Mouse (Mus musculus) inflammation-experienced regulatory T-cells, adult 6 months (primary cell): ENCODE results near the gene Ghr. TPM values are rescaled to one million over a fixed set of nuclear protein-coding genes. Genes with fewer than 3 reads are reported as not detected.
A peak's percentile ranks its signal among the peaks of the same experiment; 100 is the strongest.

ENCODE experiments used
- ATAC-seq: one replicate; pipeline ENCODE4 v1.8.0; 2017
- polyA plus RNA-seq, 3 experiments: library from polyadenylated mRNA; unstranded; fragments of 100-300 nt; shearing (Covaris generic); gene quantifications; one replicate each; pipeline ENCODE4 v1.2.1; 2017

Ghr gene
- polyA plus RNA-seq, 3 experiments from 2014 or later: 0.09 TPM; not detected in 2

- peak; percentile 73 for ATAC-seq
Measured at GRCm38 (mm10) chr15:3356073-3356766, 227.1 kb downstream of the Ghr start.

DNA sequence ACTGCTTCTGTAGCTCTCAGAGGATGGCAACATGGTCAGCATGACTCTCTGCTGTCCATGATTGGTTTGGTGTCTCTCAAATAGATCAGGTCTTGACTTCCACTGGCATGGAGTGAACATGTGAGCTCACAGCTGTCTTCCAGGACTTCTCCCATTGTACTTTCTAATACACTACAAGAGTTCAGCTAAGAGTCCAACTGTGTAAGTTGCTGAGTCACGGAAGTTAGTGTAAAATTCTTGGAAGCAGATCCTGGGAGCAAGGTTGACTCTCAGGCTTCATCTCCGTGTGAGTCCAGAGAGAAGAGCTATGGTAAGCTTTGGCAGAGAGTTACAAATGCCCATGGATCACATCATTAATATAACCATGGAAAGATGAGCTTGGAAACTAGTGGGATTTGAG, 229.6 kb downstream of the Ghr start:
- ATAC-seq: no peak

GRCm38 (mm10) chr15:3349306-3350064, 233.8 kb downstream of the Ghr start:
- ATAC-seq: no peak

- no peak for ATAC-seq
Measured at GRCm38 (mm10) chr15:3346682-3347081, 236.6 kb downstream of the Ghr start.

GRCm38 (mm10) chr15:3344555-3344954, 238.7 kb downstream of the Ghr start:
- no peak for ATAC-seq

- no peak for ATAC-seq
Measured at GRCm38 (mm10) chr15:3341806-3342582, 241.3 kb downstream of the Ghr start.

GRCm38 (mm10) chr15:3339847-3340246, 243.4 kb downstream of the Ghr start:
- no peak for ATAC-seq

GRCm38 (mm10) chr15:3332517-3332916, 250.8 kb downstream of the Ghr start:
- no peak for ATAC-seq

GRCm38 (mm10) chr15:3331813-3332212, 251.5 kb downstream of the Ghr start:
- ATAC-seq: no peak

DNA sequence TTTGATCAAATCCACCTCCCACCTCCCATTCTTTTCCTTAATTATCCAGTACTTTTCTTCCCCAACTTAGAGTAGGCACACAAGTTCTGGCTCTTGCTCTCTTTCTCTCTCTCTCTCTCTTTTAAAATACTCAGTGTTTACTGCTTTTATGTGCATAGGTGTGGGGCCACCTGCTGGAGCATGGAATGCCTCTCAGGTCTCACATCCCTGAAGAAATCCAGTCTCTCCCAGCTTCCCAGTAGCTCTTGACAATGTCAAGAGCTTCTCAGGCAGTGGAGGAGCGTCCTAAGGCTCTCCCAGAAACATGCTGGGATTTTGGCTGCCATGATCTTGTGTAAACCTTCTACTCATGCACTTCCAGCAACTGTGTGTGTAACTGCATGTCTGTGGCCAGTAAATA, 253.0 kb downstream of the Ghr start:
- ATAC-seq: no peak

GRCm38 (mm10) chr15:3323041-3323440, 260.3 kb downstream of the Ghr start:
- no peak for ATAC-seq

DNA sequence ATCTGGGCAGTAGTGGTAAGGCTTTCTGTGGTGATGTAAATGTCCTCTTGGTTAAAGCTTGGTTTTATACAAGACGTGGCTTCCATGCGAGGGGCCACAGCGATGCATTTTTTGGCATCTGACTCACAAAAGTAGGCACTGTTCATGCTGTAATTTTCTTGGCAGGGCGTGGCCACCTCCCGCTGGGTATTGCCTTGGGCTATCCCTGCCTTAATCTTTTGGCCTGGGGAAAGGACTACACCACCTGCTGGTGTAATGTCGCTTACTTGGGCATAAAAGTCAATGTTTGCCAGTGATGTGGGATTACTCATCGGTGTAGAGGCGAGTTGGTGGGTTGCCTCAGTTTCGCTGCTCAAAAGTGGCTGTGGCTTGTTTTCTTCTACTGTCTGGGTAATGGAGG, 263.4 kb downstream of the Ghr start:
- no peak for ATAC-seq

GRCm38 (mm10) chr15:3316617-3317016, 266.7 kb downstream of the Ghr start:
- ATAC-seq: no peak

DNA sequence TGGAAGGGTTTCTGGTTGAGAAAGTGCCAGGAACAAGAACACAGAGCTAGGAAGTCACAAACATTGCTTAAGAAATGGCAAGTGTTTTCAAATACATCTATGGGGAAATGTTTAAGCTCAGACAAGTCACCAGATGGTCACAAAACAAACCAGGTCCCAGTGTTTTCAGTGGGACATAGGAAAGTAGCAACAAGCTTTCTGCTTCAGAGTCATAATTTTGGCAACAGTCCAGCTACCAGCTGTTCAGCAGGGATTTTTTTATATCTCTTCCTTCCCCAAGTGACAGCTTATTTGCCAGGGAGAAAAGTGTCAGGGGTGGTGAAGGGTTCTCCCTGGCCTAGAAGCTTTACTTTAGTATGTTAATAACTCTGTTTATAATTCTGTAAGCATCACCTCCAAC, 270.4 kb downstream of the Ghr start:
- ATAC-seq: no peak

- ATAC-seq: no peak
Measured at GRCm38 (mm10) chr15:3309856-3310255, 273.4 kb downstream of the Ghr start.

GRCm38 (mm10) chr15:3303426-3303825, 279.9 kb downstream of the Ghr start, which contains the start of gene Ccdc152:
Gene Ccdc152, minus strand, starts transcription at chr15:3303526.
- no peak for ATAC-seq

- no peak for ATAC-seq
Measured at GRCm38 (mm10) chr15:3300361-3301100, 282.8 kb downstream of the Ghr start.

GRCm38 (mm10) chr15:3297615-3298014, 285.7 kb downstream of the Ghr start:
- no peak for ATAC-seq

- ATAC-seq: no peak
Measured at GRCm38 (mm10) chr15:3295986-3296385, 287.3 kb downstream of the Ghr start.

GRCm38 (mm10) chr15:3293477-3293876, 289.8 kb downstream of the Ghr start:
- ATAC-seq: no peak

DNA sequence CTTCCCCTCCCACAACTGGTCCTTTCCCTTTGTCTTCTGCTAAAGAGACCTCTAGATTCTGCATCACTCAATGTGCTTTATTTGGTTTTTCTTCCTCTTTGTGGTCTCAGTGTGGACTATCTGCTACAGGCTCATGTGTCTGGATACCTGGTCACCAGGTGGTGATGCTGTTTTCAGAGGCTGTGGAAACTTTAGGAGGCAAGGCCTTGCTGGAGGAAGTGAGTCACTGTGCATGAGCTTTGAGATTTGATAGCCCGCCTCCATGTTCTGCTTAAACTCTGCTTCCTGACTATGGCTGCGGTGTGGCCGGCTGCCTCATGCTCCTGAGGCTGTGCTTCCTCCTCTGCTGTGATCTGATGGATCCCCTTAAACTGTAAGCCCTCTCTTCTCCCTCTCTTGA, 292.9 kb downstream of the Ghr start:
- peak; percentile 43 for ATAC-seq

DNA sequence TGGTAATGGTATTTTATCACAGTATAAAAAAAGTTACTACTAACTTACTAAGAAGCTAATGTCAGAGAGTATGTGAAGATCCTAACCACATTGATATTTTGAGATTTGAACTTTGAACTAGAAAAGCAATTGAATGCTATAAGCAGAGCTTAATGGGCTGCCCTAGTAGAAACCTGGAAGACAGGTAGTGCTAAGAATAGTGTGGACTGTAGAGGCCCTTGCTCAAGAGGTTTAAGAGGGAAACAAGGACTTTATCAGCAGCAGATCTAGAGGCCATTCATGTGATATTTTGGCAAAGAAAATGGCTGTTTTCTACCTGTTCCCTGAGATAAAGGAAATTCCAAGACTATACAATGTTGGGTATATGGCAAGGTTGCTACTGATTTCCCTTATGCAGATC, 297.3 kb downstream of the Ghr start:
- no peak for ATAC-seq

- no peak for ATAC-seq
Measured at GRCm38 (mm10) chr15:3281737-3282136, 301.6 kb downstream of the Ghr start.
